Mouse (Mus musculus) intestine, embryonic 14.5 days (tissue): Measurements from ENCODE around the gene Ccer2. TPM values are rescaled to one million over a fixed set of nuclear protein-coding genes. Genes with fewer than 3 reads are reported as not detected.
A peak's percentile ranks its signal among the peaks of the same experiment; 100 is the strongest.

ENCODE experiments used
- ATAC-seq: fragments of 200-750 bp; cut with Nextera tagmentation; replicated peaks from 2 replicates; pipeline ENCODE4 v1.8.0; 2017; ENCODE audit warnings: low read depth, moderate number of reproducible peaks, moderate TSS enrichment, moderate library complexity; ENCODE audit not compliant: low FRiP score, low TSS enrichment
- DNase-seq: peaks from one replicate; pipeline ENCODE4 v3.0.0-alpha.2; 2018; ENCODE audit warnings: low spot score
- H3K27ac ChIP-seq: fragments of 300-500 bp; sonication (generic); 2 replicates; pipeline ENCODE4 v1.5.1; 2014; ENCODE audit warnings: low read depth, mild to moderate bottlenecking, control low read depth
- H3K27me3 ChIP-seq: fragments of 300-500 bp; sonication (generic); replicated peaks from 2 replicates; pipeline ENCODE4 v1.6.1; 2014; ENCODE audit warnings: low read length, control low read depth; ENCODE audit not compliant: control insufficient read depth, insufficient read depth
- H3K36me3 ChIP-seq: fragments of 300-500 bp; sonication (generic); 2 replicates; pipeline ENCODE4 v1.6.1; 2014; ENCODE audit warnings: low read length, control low read depth; ENCODE audit not compliant: control insufficient read depth, insufficient read depth
- H3K4me1 ChIP-seq: fragments of 300-500 bp; sonication (generic); replicated peaks from 2 replicates; pipeline ENCODE4 v1.6.1; 2014; ENCODE audit warnings: low read length, control low read depth, mixed read lengths; ENCODE audit not compliant: control insufficient read depth, insufficient read depth
- H3K4me2 ChIP-seq: fragments of 300-500 bp; sonication (generic); 2 replicates; pipeline ENCODE4 v1.6.1; 2014; ENCODE audit warnings: low read length
- H3K4me3 ChIP-seq: fragments of 300-500 bp; sonication (generic); 2 replicates; pipeline ENCODE4 v1.5.1; 2014; ENCODE audit warnings: low read depth, low read length, control low read depth, mixed read lengths
- H3K9ac ChIP-seq: fragments of 300-500 bp; sonication (generic); 2 replicates; pipeline ENCODE4 v1.6.1; 2014; ENCODE audit warnings: mild to moderate bottlenecking, low read length
- H3K9me3 ChIP-seq: fragments of 300-500 bp; sonication (generic); 2 replicates; pipeline ENCODE4 v1.6.1; 2016; ENCODE audit warnings: low read length, control low read depth; ENCODE audit not compliant: control insufficient read depth
- WGBS: fragments of 180-500 bp; shearing (Covaris S2); extraction: QIAGEN DNeasy Blood & Tissue Kit; methylation state at CpG from one replicate; pipeline ENCODE4 v1.1.7; 2014; 5-methylcytosine and 5-hydroxymethylcytosine counted together
- polyA plus RNA-seq: library from polyadenylated mRNA; unstranded; fragments of >200 nt; fragmentation: Nextera tagmentation; extraction: Ambion mirVana; gene quantifications from 2 replicates; pipeline ENCODE4 v1.2.1, GENCODE M21; 2014

Gene Ccer2
- polyA plus RNA-seq, 1 experiment from 2014 or later = not detected

GRCm38 (mm10) chr7:28789235-28789634 is 33.3 kb downstream of the Ccer2 start:
- Histone ChIP-seq H3K27me3 (no peaks in the 10 kb centered on the region), H3K27ac (0 out of 2 replicates have a peak overlapping the region, but pooled peaks have one; percentile 38), H3K4me3 (no peak overlapping the region), H3K4me2 (no peak overlapping the region), H3K9me3 (no peaks in the 10 kb centered on the region), H3K9ac (no peak overlapping the region), H3K4me1 (peaks cover 18% of the 10 kb centered on the region), H3K36me3 (0 out of 2 replicates have a peak, but pooled peaks cover 7% of the 10 kb centered on the region)
- DNase-seq (no peak), ATAC-seq (no peak)
- 43% methylated on average over 3 of the region's 3 CpGs for WGBS

GRCm38 (mm10) chr7:28790066-28790806 is 34.3 kb downstream of the Ccer2 start:
- ATAC-seq = 0 out of 2 replicates have a peak, but pooled peaks have one; percentile 4
- H3K27ac ChIP-seq = peak overlapping the region; percentile 38; the same call in 1 of the 2 replicates
- peaks cover 18% of the 10 kb centered on the region for H3K4me1 ChIP-seq
- 0 out of 2 replicates have a peak, but pooled peaks cover 7% of the 10 kb centered on the region for H3K36me3 ChIP-seq
- no peak overlapping the region for H3K4me2 ChIP-seq
- 59% methylated on average over 8 of the region's 8 CpGs for WGBS
- H3K9me3 ChIP-seq = no peaks in the 10 kb centered on the region
- H3K27me3 ChIP-seq = no peaks in the 10 kb centered on the region
- no peak overlapping the region for H3K9ac ChIP-seq
- DNase-seq = no peak
- no peak overlapping the region for H3K4me3 ChIP-seq

GRCm38 (mm10) chr7:28791706-28792105 is 35.7 kb downstream of the Ccer2 start:
- 0 out of 2 replicates have a peak, but pooled peaks cover 7% of the 10 kb centered on the region for H3K36me3 ChIP-seq
- H3K9me3 ChIP-seq = no peaks in the 10 kb centered on the region
- H3K4me2 ChIP-seq = no peak overlapping the region
- DNase-seq (no peak), ATAC-seq (no peak)
- H3K4me1 ChIP-seq = peaks cover 19% of the 10 kb centered on the region
- H3K27ac ChIP-seq = no peak overlapping the region
- H3K4me3 ChIP-seq = no peak overlapping the region
- H3K9ac ChIP-seq = no peak overlapping the region
- no peaks in the 10 kb centered on the region for H3K27me3 ChIP-seq

- Histone ChIP-seq H3K9ac (no peak overlapping the region), H3K4me3 (no peak overlapping the region), H3K27me3 (no peaks in the 10 kb centered on the region), H3K4me2 (no peak overlapping the region), H3K27ac (no peak overlapping the region), H3K4me1 (peaks cover 22% of the 10 kb centered on the region), H3K9me3 (no peaks in the 10 kb centered on the region), H3K36me3 (0 out of 2 replicates have a peak, but pooled peaks cover 5% of the 10 kb centered on the region)
- ATAC-seq (no peak), DNase-seq (no peak)
- 73% methylated on average over 13 of the region's 14 CpGs for WGBS
Measured at GRCm38 (mm10) chr7:28792391-28793185, 36.6 kb downstream of the Ccer2 start.

- Histone ChIP-seq H3K4me3 (no peak overlapping the region), H3K4me1 (peaks cover 21% of the 10 kb centered on the region), H3K9ac (no peak overlapping the region), H3K9me3 (no peaks in the 10 kb centered on the region), H3K27ac (no peak overlapping the region), H3K4me2 (no peak overlapping the region), H3K27me3 (no peaks in the 10 kb centered on the region), H3K36me3 (no peaks in the 10 kb centered on the region)
- ATAC-seq = no peak
- WGBS = 50% methylated on average over 2 of the region's 2 CpGs
- no peak for DNase-seq
Measured at GRCm38 (mm10) chr7:28793834-28794233, 37.9 kb downstream of the Ccer2 start.

GRCm38 (mm10) chr7:28794496-28794895 is 38.5 kb downstream of the Ccer2 start:
- peaks cover 15% of the 10 kb centered on the region; the same call in 1 of the 2 replicates for H3K4me1 ChIP-seq
- no peaks in the 10 kb centered on the region for H3K27me3 ChIP-seq
- no peaks in the 10 kb centered on the region for H3K36me3 ChIP-seq
- ATAC-seq (no peak), DNase-seq (no peak)
- H3K4me2 ChIP-seq = no peak overlapping the region
- H3K9me3 ChIP-seq = no peaks in the 10 kb centered on the region
- no peak overlapping the region for H3K27ac ChIP-seq
- WGBS = 79% methylated on average over 3 of the region's 3 CpGs
- no peak overlapping the region for H3K9ac ChIP-seq
- no peak overlapping the region for H3K4me3 ChIP-seq

- DNase-seq (no peak), ATAC-seq (no peak)
- no peaks in the 10 kb centered on the region for H3K36me3 ChIP-seq
- H3K4me2 ChIP-seq = peak overlapping the region; percentile 13
- no peaks in the 10 kb centered on the region for H3K27me3 ChIP-seq
- 74% methylated on average over 15 of the region's 15 CpGs for WGBS
- no peak overlapping the region for H3K4me3 ChIP-seq
- H3K4me1 ChIP-seq = 0 out of 2 replicates have a peak, but pooled peaks cover 7% of the 10 kb centered on the region
- no peak overlapping the region for H3K9ac ChIP-seq
- H3K27ac ChIP-seq = no peak overlapping the region
- H3K9me3 ChIP-seq = no peaks in the 10 kb centered on the region
Measured at GRCm38 (mm10) chr7:28795832-28796231, 39.9 kb downstream of the Ccer2 start.

- 15% methylated on average over 32 of the region's 32 CpGs for WGBS
- peak; percentile 68; the same call in 1 of the 2 replicates for ATAC-seq
- 0 out of 2 replicates have a peak overlapping the region, but pooled peaks have one; percentile 2 for H3K4me3 ChIP-seq
Measured at GRCm38 (mm10) chr7:28796562-28796975, 40.6 kb downstream of the Ccer2 start.

More at GRCm38 (mm10) chr7:28796562-28796975, 40.6 kb downstream of the Ccer2 start:
- Histone ChIP-seq H3K4me1 (peaks cover 10% of the 10 kb centered on the region; the same call in 1 of the 2 replicates), H3K9me3 (no peaks in the 10 kb centered on the region), H3K27me3 (no peaks in the 10 kb centered on the region), H3K4me2 (peak overlapping the region; percentile 13), H3K27ac (peak overlapping the region; percentile 3; the same call in 1 of the 2 replicates), H3K9ac (peak overlapping the region; percentile 1; the same call in 1 of the 2 replicates), H3K36me3 (no peaks in the 10 kb centered on the region)
- peak; percentile 81 for DNase-seq
